Mouse (Mus musculus): ENCODE results near the gene Hpd. TPM values are rescaled to one million over a fixed set of nuclear protein-coding genes. Genes with fewer than 3 reads are reported as not detected.

Gene Hpd
- total and polyA plus RNA-seq, 3 experiments = 0.20 TPM; not detected in 2

DNA sequence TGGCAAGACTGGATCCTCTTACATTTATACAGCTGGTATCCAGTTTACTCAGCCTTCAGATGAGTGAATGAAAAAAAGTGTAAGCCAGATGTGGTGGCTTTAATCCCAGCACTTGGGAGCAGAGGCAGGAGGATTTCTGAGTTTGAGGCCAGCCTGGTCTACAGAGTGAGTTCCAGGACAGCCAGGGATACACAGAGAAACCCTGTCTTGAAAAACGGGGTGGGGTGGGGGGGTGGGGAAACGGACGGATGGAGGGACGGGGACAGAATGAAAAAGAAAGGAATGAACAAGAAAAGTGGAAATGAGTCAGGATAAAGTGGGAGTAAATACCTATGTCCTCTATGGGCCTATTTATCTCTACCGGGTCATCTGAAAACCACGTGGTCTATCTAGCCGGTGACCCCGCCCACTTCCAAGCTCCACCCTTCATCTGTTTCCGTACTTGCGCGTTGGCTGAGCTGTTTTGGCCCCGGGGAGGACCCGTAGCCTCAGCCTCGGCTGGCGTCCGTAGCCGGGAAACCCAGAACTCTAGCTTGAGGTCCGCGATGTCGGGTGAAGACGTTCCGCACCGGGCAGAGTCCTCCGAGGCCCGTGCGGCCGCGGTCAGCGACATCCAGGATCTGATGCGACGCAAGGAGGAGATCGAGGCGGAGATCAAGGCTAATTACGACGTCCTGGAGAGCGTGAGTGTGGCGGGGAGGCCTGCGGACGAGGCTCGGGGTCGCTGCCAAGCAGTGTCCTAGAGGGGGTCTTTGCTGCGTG is 45.4 kb upstream of the Hpd start:
- Histone ChIP-seq H3K9ac (ENCODE audit: insufficient read depth, low read depth) (peak overlapping the region; percentile 78), H3K9me3 (replicated peaks; ENCODE audit: low read length) (no peaks in the 10 kb centered on the region), H3K4me3 (replicated peaks in 1 of 3; ENCODE audit: low read depth in 2 of 3, low read length in 2 of 3, poor library complexity in 1 of 3) (peak overlapping the region; percentile 69 to 95 (median 87)), H3K36me3 (replicated peaks in 1 of 2; ENCODE audit: control insufficient read depth in 1 of 2, insufficient read depth in 1 of 2, low read length in 1 of 2) (peaks cover 0 to 17% of the 10 kb centered on the region in 2 experiments), H3K79me2 (replicated peaks; ENCODE audit: control insufficient read depth, extremely low read depth, insufficient read depth, poor library complexity, severe bottlenecking) (peaks cover 9% of the 10 kb centered on the region; the same call in 1 of the 2 replicates), H3K4me1 (ENCODE audit: control insufficient read depth in 1 of 2, insufficient read depth in 2 of 2) (peaks cover 0 to 22% of the 10 kb centered on the region in 2 experiments; a peak in 3 of 4 replicates), H3K27me3 (replicated peaks) (no peaks in the 10 kb centered on the region), H3K27ac (ENCODE audit: insufficient read depth, low read depth) (no peak overlapping the region), H3K4me2 (ENCODE audit: insufficient read depth, low read depth, poor library complexity, severe bottlenecking) (peak overlapping the region; percentile 49)
- in situ Hi-C loops (cut with MboI; ENCODE audit: low pct_ligation_motif_present, low pct_unique_long_range_greater_than_20kb, low sequenced_read_pairs) = loop anchor here (5.0 kb wide), 1 partner anchor 36 kb away; no protein-coding TSS in a partner anchor
- TF ChIP-seq KAT2A (IDR thresholded peaks at IDR 0.05; ENCODE audit: insufficient replicate concordance, low read length) (peak; percentile 64; the same call in 1 of the 2 replicates), E2F4 (IDR thresholded peaks at IDR 0.05; ENCODE audit: insufficient replicate concordance, low read depth, low read length) (no peak), SMC3 (IDR thresholded peaks at IDR 0.05; ENCODE audit: low read depth, low read length) (no peak), IRF4 (IDR thresholded peaks at IDR 0.05; ENCODE audit: low read depth, low read length) (peak; percentile 56; the same call in 1 of the 2 replicates), ZKSCAN1 (IDR thresholded peaks at IDR 0.05; ENCODE audit: borderline replicate concordance, low read depth, low read length) (no peak), ZC3H11A (IDR thresholded peaks at IDR 0.05; ENCODE audit: low read depth, low read length) (no peak), CHD1 (IDR thresholded peaks at IDR 0.05; ENCODE audit: low read depth, low read length) (no peak), ETS1 (conservative IDR thresholded peaks at IDR 0.05; ENCODE audit: low read depth, low read length) (no peak), JUN (IDR thresholded peaks at IDR 0.05; ENCODE audit: insufficient read depth, low read depth, low read length) (no peak), RAD21 (IDR thresholded peaks at IDR 0.05; ENCODE audit: low read depth, low read length) (no peak), EP300 (IDR thresholded peaks at IDR 0.05; ENCODE audit: low read length) (no peak), TCF12 (IDR thresholded peaks at IDR 0.05; ENCODE audit: low read depth, low read length) (peak; percentile 80), MAFK (IDR thresholded peaks at IDR 0.05; ENCODE audit: insufficient replicate concordance, low read length) (no peak), SIN3A (IDR thresholded peaks at IDR 0.05; ENCODE audit: low read length) (peak; percentile 99), HCFC1 (IDR thresholded peaks at IDR 0.05; ENCODE audit: low read depth, low read length) (peak; percentile 88), MAZ (IDR thresholded peaks at IDR 0.05; ENCODE audit: low read depth, low read length) (no peak), NRF1 (IDR thresholded peaks at IDR 0.05; ENCODE audit: low read depth, low read length) (peak; percentile 82), TBP (conservative IDR thresholded peaks at IDR 0.05; ENCODE audit: low read depth, low read length) (peak; percentile 91), MXI1 (IDR thresholded peaks at IDR 0.05; ENCODE audit: low read depth, low read length) (peak; percentile 97), ELF1 (IDR thresholded peaks at IDR 0.05; ENCODE audit: low read depth, low read length) (peak; percentile 99), ZNF384 (IDR thresholded peaks at IDR 0.05; ENCODE audit: low read depth, low read length) (no peak), BHLHE40 (IDR thresholded peaks at IDR 0.05; ENCODE audit: low read depth, low read length) (0 out of 2 replicates have a peak, but pooled peaks have one; percentile 20), PAX5 (IDR thresholded peaks at IDR 0.05; ENCODE audit: low read length) (no peak), NELFE (IDR thresholded peaks at IDR 0.05; ENCODE audit: low read depth, low read length) (peak; percentile 78), MAX (IDR thresholded peaks at IDR 0.05; ENCODE audit: low read length) (peak; percentile 99), USF2 (conservative IDR thresholded peaks at IDR 0.05; ENCODE audit: low read depth, low read length) (peak; percentile 88), CTCF (conservative IDR thresholded peaks at IDR 0.05 in 1 of 2, IDR thresholded peaks at IDR 0.05 in 1 of 2; ENCODE audit: low read depth in 2 of 2, low read length in 2 of 2) (no peak), USF1 (IDR thresholded peaks at IDR 0.05; ENCODE audit: low read depth, low read length) (peak; percentile 91), POLR2AphosphoS2 (IDR thresholded peaks at IDR 0.05; ENCODE audit: low read depth, low read length) (no peak), MEF2A (IDR thresholded peaks at IDR 0.05; ENCODE audit: borderline replicate concordance, low read depth, low read length) (peak; percentile 69; the same call in 1 of the 2 replicates), RCOR1 (conservative IDR thresholded peaks at IDR 0.05; ENCODE audit: low read depth, low read length) (no peak), ZMIZ1 (IDR thresholded peaks at IDR 0.05; ENCODE audit: low read depth, low read length) (no peak), CHD2 (IDR thresholded peaks at IDR 0.05; ENCODE audit: low read length) (no peak; the same call in 1 of the 2 replicates), POLR2A (IDR thresholded peaks at IDR 0.05; ENCODE audit: low read depth, low read length) (peak; percentile 83), UBTF (IDR thresholded peaks at IDR 0.05; ENCODE audit: low read depth, low read length) (no peak; the same call in 1 of the 2 replicates), GABPA (IDR thresholded peaks at IDR 0.05; ENCODE audit: insufficient replicate concordance, low read depth, low read length) (no peak), MYC (IDR thresholded peaks at IDR 0.05; ENCODE audit: low read depth, low read length) (peak; percentile 92), JUND (conservative IDR thresholded peaks at IDR 0.05; ENCODE audit: low read depth, low read length) (no peak)
- dilution Hi-C loops (cut with MboI; ENCODE audit: extremely low pct_ligation_motif_present, extremely low pct_unique_long_range_greater_than_20kb, low sequenced_read_pairs) = no loop called here
- peak; percentile 97 for DNase-seq (ENCODE audit: extremely low read depth)

Data from CH12.LX (cell line).